8 mouse cellular contexts compared by ENCODE assay signal in genomic region chr14:77157505-77157911, GRCm38 (mm10). TPM values are rescaled to one million over a fixed set of nuclear protein-coding genes. Genes with fewer than 3 reads are reported as not detected.
A peak's percentile ranks its signal among the peaks of the same experiment; 100 is the strongest.
DNase-seq lines count a peak whose midpoint lies in the region; ATAC-seq and TF ChIP-seq lines count a peak whose summit lies in the region.

No protein-coding gene starts in this region.

- no peaks in the 10 kb centered on the region for H3K9me3 ChIP-seq in heart, embryonic 10.5 days
- no peaks in the 10 kb centered on the region for H3K9me3 ChIP-seq in kidney, embryonic 14.5 days (ENCODE audit: control insufficient read depth, low read length)
- no peaks in the 10 kb centered on the region for H3K9me3 ChIP-seq in limb, embryonic 11.5 days (ENCODE audit: control insufficient read depth, low read length)
- no peaks in the 10 kb centered on the region for H3K9me3 ChIP-seq in midbrain, postnatal 0 days (ENCODE audit: low read length)

- H3K4me3 ChIP-seq in brown adipose tissue, adult 24 weeks (ENCODE audit: insufficient read depth, low read depth, low read length), result peak overlapping the region; percentile 61
- H3K4me3 ChIP-seq in embryonic fibroblast, embryonic 13.5 days (ENCODE audit: insufficient read depth, low read length), result peak overlapping the region; percentile 60
- H3K4me3 ChIP-seq in heart, embryonic 10.5 days, result peak overlapping the region; percentile 91
- peak overlapping the region; percentile 80 for H3K4me3 ChIP-seq in kidney, embryonic 14.5 days (ENCODE audit: low read length)
- H3K4me3 ChIP-seq in limb, embryonic 11.5 days (ENCODE audit: low read depth, low read length), result peak overlapping the region; percentile 76
- peak overlapping the region; percentile 95 for H3K4me3 ChIP-seq in midbrain, postnatal 0 days (ENCODE audit: low read depth, low read length)

- DNase-seq in heart, embryonic 10.5 days (ENCODE audit: low spot score), result peak; percentile 82
- peak; percentile 78 for DNase-seq in limb, embryonic 11.5 days (ENCODE audit: low spot score)
- DNase-seq in midbrain, postnatal 0 days (ENCODE audit: low spot score), result peak; percentile 92
- DNase-seq in telencephalon, adult 2 months (ENCODE audit: low read depth, low spot score), result peak; percentile 87
- DNase-seq in spleen, adult 12 weeks (ENCODE audit: low spot score), result no peak

- H3K36me3 ChIP-seq in heart, embryonic 10.5 days, result no peaks in the 10 kb centered on the region
- H3K36me3 ChIP-seq in kidney, embryonic 14.5 days (ENCODE audit: control insufficient read depth, insufficient read depth, low read length), result no peaks in the 10 kb centered on the region
- no peaks in the 10 kb centered on the region for H3K36me3 ChIP-seq in limb, embryonic 11.5 days (ENCODE audit: control insufficient read depth, insufficient read depth, low read length)
- H3K36me3 ChIP-seq in midbrain, postnatal 0 days (ENCODE audit: insufficient read depth, low read length), result no peaks in the 10 kb centered on the region

- ATAC-seq in kidney, embryonic 14.5 days (ENCODE audit: low FRiP score, low TSS enrichment), result peak; percentile 87
- peak; percentile 82 for ATAC-seq in limb, embryonic 11.5 days (ENCODE audit: insufficient number of reproducible peaks, low FRiP score, low TSS enrichment, low read depth)
- peak; percentile 89 for ATAC-seq in midbrain, postnatal 0 days (ENCODE audit: low FRiP score)

- peaks cover 38% of the 10 kb centered on the region; the same call in 1 of the 2 replicates for H3K27me3 ChIP-seq in heart, embryonic 10.5 days (ENCODE audit: insufficient read depth, poor library complexity, severe bottlenecking)
- peaks cover 11% of the 10 kb centered on the region for H3K27me3 ChIP-seq in kidney, embryonic 14.5 days (ENCODE audit: control insufficient read depth, insufficient read depth, low read length)
- no peaks in the 10 kb centered on the region for H3K27me3 ChIP-seq in limb, embryonic 11.5 days (ENCODE audit: control insufficient read depth, insufficient read depth, low read length)
- H3K27me3 ChIP-seq in midbrain, postnatal 0 days (ENCODE audit: insufficient read depth, low read length), result no peaks in the 10 kb centered on the region

- WGBS in heart, embryonic 10.5 days, result 2% methylated on average over 29 of the region's 31 CpGs
- 1% methylated on average over 31 of the region's 31 CpGs for WGBS in kidney, embryonic 14.5 days
- 2% methylated on average over 31 of the region's 31 CpGs for WGBS in limb, embryonic 11.5 days
- WGBS in midbrain, postnatal 0 days, result under 1% methylated on average over 31 of the region's 31 CpGs

- peak overlapping the region; percentile 74 for H3K9ac ChIP-seq in kidney, embryonic 14.5 days (ENCODE audit: low read depth, low read length)
- H3K9ac ChIP-seq in limb, embryonic 11.5 days (ENCODE audit: low read length), result peak overlapping the region; percentile 67
- H3K9ac ChIP-seq in midbrain, postnatal 0 days (replicated peaks; ENCODE audit: low read length, poor library complexity, severe bottlenecking), result peak overlapping the region; percentile 88

- H3K4me1 ChIP-seq in brown adipose tissue, adult 24 weeks (ENCODE audit: control insufficient read depth, insufficient read depth, insufficient read length, low read length), result no peaks in the 10 kb centered on the region; the same call in 1 of the 2 replicates
- no peaks in the 10 kb centered on the region for H3K4me1 ChIP-seq in embryonic fibroblast, embryonic 13.5 days (ENCODE audit: control insufficient read depth, insufficient read depth, low read length)
- H3K4me1 ChIP-seq in heart, embryonic 10.5 days, result peaks cover 21% of the 10 kb centered on the region
- no peaks in the 10 kb centered on the region; the same call in none of the 2 replicates for H3K4me1 ChIP-seq in kidney, embryonic 14.5 days (ENCODE audit: control insufficient read depth, insufficient read depth, low read length)
- no peaks in the 10 kb centered on the region for H3K4me1 ChIP-seq in limb, embryonic 11.5 days (ENCODE audit: control insufficient read depth, insufficient read depth, low read length)
- peaks cover 11% of the 10 kb centered on the region for H3K4me1 ChIP-seq in midbrain, postnatal 0 days (ENCODE audit: insufficient read depth, low read length)

- no peak overlapping the region for H3K27ac ChIP-seq in brown adipose tissue, adult 24 weeks (replicated peaks; ENCODE audit: low read depth, low read length)
- no peak overlapping the region for H3K27ac ChIP-seq in embryonic fibroblast, embryonic 13.5 days (ENCODE audit: insufficient read depth, low read length)
- peak overlapping the region; percentile 83 for H3K27ac ChIP-seq in heart, embryonic 10.5 days
- H3K27ac ChIP-seq in kidney, embryonic 14.5 days (ENCODE audit: low read depth, low read length), result no peak overlapping the region
- no peak overlapping the region for H3K27ac ChIP-seq in limb, embryonic 11.5 days (replicated peaks; ENCODE audit: low read depth, low read length)
- H3K27ac ChIP-seq in midbrain, postnatal 0 days (ENCODE audit: low read depth, low read length), result peak overlapping the region; percentile 72

- peak overlapping the region; percentile 98 for H3K4me2 ChIP-seq in kidney, embryonic 14.5 days (replicated peaks; ENCODE audit: low read depth, low read length)
- peak overlapping the region; percentile 100 for H3K4me2 ChIP-seq in limb, embryonic 11.5 days (ENCODE audit: low read depth, severe bottlenecking)
- H3K4me2 ChIP-seq in midbrain, postnatal 0 days (ENCODE audit: low read depth, low read length, poor library complexity, severe bottlenecking), result peak overlapping the region; percentile 85

- no peak for TF ChIP-seq POLR2A in embryonic fibroblast, embryonic 13.5 days (IDR thresholded peaks at IDR 0.05; ENCODE audit: low read depth, low read length)

- TF ChIP-seq CTCF in embryonic fibroblast, embryonic 13.5 days (IDR thresholded peaks at IDR 0.05; ENCODE audit: borderline replicate concordance, insufficient read depth, low read length), result no peak
- no peak for TF ChIP-seq CTCF in midbrain, postnatal 0 days (IDR thresholded peaks at IDR 0.05)

RNA-seq across cellular contexts. Expression of gene Enox1, which starts 0.9 kb away (rescaled TPM):
- 0.71 and 0.88 TPM in 2 replicates for polyA plus RNA-seq in brown adipose tissue, adult 24 weeks (2012; ENCODE audit: insufficient read depth, insufficient read length, missing spikeins)
- 3.0 and 7.0 TPM in 2 replicates for polyA plus RNA-seq in embryonic fibroblast, embryonic 13.5 days (2011; ENCODE audit: insufficient read length, low read depth, missing spikeins)
- polyA plus RNA-seq in heart, embryonic 10.5 days (2016; fragmentation: Nextera tagmentation; extraction: Ambion mirVana), result 4.4 and 5.8 TPM in 2 replicates
- 3.6 and 7.0 TPM in 2 replicates for polyA plus RNA-seq in kidney, embryonic 14.5 days (2014; fragmentation: Nextera tagmentation; extraction: Ambion mirVana)
- polyA plus RNA-seq in limb, embryonic 11.5 days (2014; fragmentation: Nextera tagmentation; extraction: Ambion mirVana), result 5.6 and 7.1 TPM in 2 replicates
- total RNA-seq in midbrain, postnatal 0 days (2014; rRNA removed), result 46.0 and 49.6 TPM in 2 replicates
- 21.5 and 23.1 TPM in 2 replicates for polyA plus RNA-seq in midbrain, postnatal 0 days (2015; fragmentation: Nextera tagmentation; extraction: Ambion mirVana)

Comparison
In these comparisons a context has a peak if more than half of its experiments do, and no peak if none do; other contexts are left out.
1. H3K27ac ChIP-seq: peak in heart, embryonic 10.5 days (single experiment) and midbrain, postnatal 0 days (single experiment); none in brown adipose tissue, adult 24 weeks (single experiment), embryonic fibroblast, embryonic 13.5 days (single experiment), kidney, embryonic 14.5 days (single experiment) and limb, embryonic 11.5 days (single experiment).
2. Peak in every context shown above with its lines, with median percentiles within 50 percentile points of each other: H3K4me3 ChIP-seq, ATAC-seq, H3K4me2 ChIP-seq and H3K9ac ChIP-seq.